9 mouse cellular contexts compared by ENCODE assay signal in genomic region chr19:26973058-26973457, GRCm38 (mm10).
DNase-seq lines count a peak whose midpoint lies in the region; ATAC-seq and TF ChIP-seq lines count a peak whose summit lies in the region.
"Had no signal": no experiment of that assay in that cellular context is flagged by ENCODE, and none has a peak within 500 bp of the region (broad histone marks: within the 10 kb centered on the region; RNA-seq: fewer than 3 reads in every experiment).

No protein-coding gene starts in this region.

- H3K4me2 ChIP-seq in hindbrain, embryonic 16.5 days (ENCODE audit: low read length): no peak overlapping the region
- H3K4me2 ChIP-seq in lung, embryonic 14.5 days: no peak overlapping the region
- no peak overlapping the region for H3K4me2 ChIP-seq in midbrain, embryonic 16.5 days (ENCODE audit: low read length)

- no peaks in the 10 kb centered on the region for H3K27me3 ChIP-seq in hindbrain, embryonic 10.5 days (ENCODE audit: insufficient read depth, poor library complexity, severe bottlenecking)
- H3K27me3 ChIP-seq in hindbrain, embryonic 16.5 days (replicated peaks; ENCODE audit: control insufficient read depth, insufficient read depth, low read length): no peaks in the 10 kb centered on the region
- no peaks in the 10 kb centered on the region for H3K27me3 ChIP-seq in lung, embryonic 14.5 days (ENCODE audit: insufficient read depth, low read length)
- H3K27me3 ChIP-seq in midbrain, embryonic 16.5 days (ENCODE audit: control insufficient read depth, insufficient read depth, low read depth, low read length): no peaks in the 10 kb centered on the region

- no peak; the same call in 1 of the 2 replicates for ATAC-seq in hindbrain, embryonic 16.5 days
- ATAC-seq in lung, embryonic 14.5 days (ENCODE audit: insufficient read depth): no peak
- 0 out of 2 replicates have a peak, but pooled peaks have one; percentile 40 for ATAC-seq in midbrain, embryonic 16.5 days

- H3K4me3 ChIP-seq in hindbrain, embryonic 10.5 days: no peak overlapping the region
- H3K4me3 ChIP-seq in hindbrain, embryonic 16.5 days (ENCODE audit: low read length): no peak overlapping the region
- H3K4me3 ChIP-seq in lung, embryonic 14.5 days (ENCODE audit: low read depth, low read length): no peak overlapping the region
- no peak overlapping the region for H3K4me3 ChIP-seq in midbrain, embryonic 16.5 days (ENCODE audit: low read depth, low read length)

- peaks cover 22% of the 10 kb centered on the region for H3K4me1 ChIP-seq in hindbrain, embryonic 10.5 days (replicated peaks)
- H3K4me1 ChIP-seq in hindbrain, embryonic 16.5 days (ENCODE audit: control insufficient read depth, insufficient read depth, low read depth, low read length): peaks cover 4% of the 10 kb centered on the region
- no peaks in the 10 kb centered on the region for H3K4me1 ChIP-seq in lung, embryonic 14.5 days (ENCODE audit: insufficient read depth)
- H3K4me1 ChIP-seq in midbrain, embryonic 16.5 days (ENCODE audit: control insufficient read depth, insufficient read depth, low read length): peaks cover 17% of the 10 kb centered on the region

- H3K9ac ChIP-seq in hindbrain, embryonic 16.5 days (ENCODE audit: low read depth, low read length): no peak overlapping the region
- no peak overlapping the region for H3K9ac ChIP-seq in lung, embryonic 14.5 days
- no peak overlapping the region for H3K9ac ChIP-seq in midbrain, embryonic 16.5 days (ENCODE audit: low read depth, low read length)

- TF ChIP-seq CTCF in lung, embryonic 14.5 days (IDR thresholded peaks at IDR 0.05; ENCODE audit: low read depth): peak; percentile 56

- whole genome bisulfite sequencing in hindbrain, embryonic 10.5 days: 63% methylated on average over 1 of the region's 1 CpGs
- 77% methylated on average over 1 of the region's 1 CpGs for WGBS in hindbrain, embryonic 16.5 days
- WGBS in lung, embryonic 14.5 days: 75% methylated on average over 1 of the region's 1 CpGs
- 66% methylated on average over 1 of the region's 1 CpGs for WGBS in midbrain, embryonic 16.5 days

- H3K9me3 ChIP-seq in hindbrain, embryonic 10.5 days: no peaks in the 10 kb centered on the region
- no peaks in the 10 kb centered on the region for H3K9me3 ChIP-seq in hindbrain, embryonic 16.5 days (ENCODE audit: control insufficient read depth, low read length)
- H3K9me3 ChIP-seq in lung, embryonic 14.5 days (ENCODE audit: low read depth, low read length): no peaks in the 10 kb centered on the region
- H3K9me3 ChIP-seq in midbrain, embryonic 16.5 days (replicated peaks; ENCODE audit: control insufficient read depth, low read length, poor library complexity, severe bottlenecking): no peaks in the 10 kb centered on the region

- 0 out of 2 replicates have a peak overlapping the region, but pooled peaks have one; percentile 50 for H3K27ac ChIP-seq in hindbrain, embryonic 10.5 days
- H3K27ac ChIP-seq in hindbrain, embryonic 16.5 days (ENCODE audit: low read depth, low read length): no peak overlapping the region
- no peak overlapping the region for H3K27ac ChIP-seq in lung, embryonic 14.5 days (ENCODE audit: low read depth)
- no peak overlapping the region for H3K27ac ChIP-seq in midbrain, embryonic 16.5 days (ENCODE audit: low read length)

- DNase-seq in adrenal gland, postnatal 14 days: peak; percentile 9
- no peak for DNase-seq in adrenal gland, adult 18-20 months (ENCODE audit: low spot score in 2 of 2)
- DNase-seq in hindbrain, embryonic 10.5 days (ENCODE audit: low spot score): no peak
- peak; percentile 63 for DNase-seq in lung, embryonic 14.5 days
- DNase-seq in lung, postnatal 25 days (ENCODE audit: low spot score): no peak
- no peak for DNase-seq in adrenal gland, adult 8-10 months
- DNase-seq: cerebellum, adult 8-10 months had no signal

- no peaks in the 10 kb centered on the region for H3K36me3 ChIP-seq in hindbrain, embryonic 10.5 days
- no peaks in the 10 kb centered on the region for H3K36me3 ChIP-seq in hindbrain, embryonic 16.5 days (ENCODE audit: control insufficient read depth, insufficient read depth, low read length)
- no peaks in the 10 kb centered on the region for H3K36me3 ChIP-seq in lung, embryonic 14.5 days (ENCODE audit: insufficient read depth)
- H3K36me3 ChIP-seq in midbrain, embryonic 16.5 days (ENCODE audit: control insufficient read depth, insufficient read depth, low read length): no peaks in the 10 kb centered on the region

Comparison
In these comparisons a context has a peak if more than half of its experiments do, and no peak if none do; other contexts are left out.
1. DNase-seq: peak in adrenal gland, postnatal 14 days (single experiment) and lung, embryonic 14.5 days (single experiment); none in adrenal gland, adult 18-20 months (0 of 2), hindbrain, embryonic 10.5 days (single experiment), lung, postnatal 25 days (single experiment) and adrenal gland, adult 8-10 months (single experiment).